Mouse (Mus musculus) adrenal gland (tissue): ENCODE measurements at regions not wholly inside any gene's neighbourhood (a gene's known extent, or its start where the extent isn't known, plus 50 kb on each side); places are given as distances from the start of the nearest gene placed in this dataset.

Experiments used
- intact Hi-C: fragments of 180-260 bp; cut with DNase I; formaldehyde crosslinking; loops from one replicate; pipeline ENCODE4 v1.15.1; 2025

DNA sequence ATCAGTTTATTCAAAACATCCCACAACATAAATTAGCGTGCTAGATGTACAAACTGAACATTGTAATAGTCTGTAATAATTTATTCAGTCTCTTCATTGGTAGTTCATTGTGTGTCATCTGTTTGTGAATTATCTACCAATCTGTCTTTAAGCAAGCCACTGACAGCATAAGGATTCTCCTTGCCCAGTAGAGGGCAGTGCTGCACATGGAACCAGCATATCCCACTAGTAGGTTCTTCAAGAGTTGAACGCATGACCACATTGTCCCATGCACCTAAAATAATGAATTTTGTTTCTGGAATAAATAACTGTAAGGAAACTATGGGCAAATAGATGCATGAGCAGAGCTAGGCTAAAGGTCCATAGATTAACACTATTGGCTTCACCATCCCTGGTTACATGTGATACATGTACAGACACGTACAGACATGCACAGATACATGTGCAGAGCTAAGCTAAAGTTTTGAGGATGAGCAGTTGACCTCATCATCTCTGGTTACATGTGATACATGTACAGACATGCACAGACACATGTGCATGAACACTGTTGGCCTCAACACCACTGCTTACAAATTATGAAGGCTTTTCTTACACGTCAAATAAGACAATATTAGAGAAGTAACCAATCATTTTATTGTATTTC, 143.0 kb upstream of the Ctnnd2 start:
- intact Hi-C loops: loop anchor here (5.0 kb wide), 1 partner anchor 713 kb away; no protein-coding TSS in a partner anchor

DNA sequence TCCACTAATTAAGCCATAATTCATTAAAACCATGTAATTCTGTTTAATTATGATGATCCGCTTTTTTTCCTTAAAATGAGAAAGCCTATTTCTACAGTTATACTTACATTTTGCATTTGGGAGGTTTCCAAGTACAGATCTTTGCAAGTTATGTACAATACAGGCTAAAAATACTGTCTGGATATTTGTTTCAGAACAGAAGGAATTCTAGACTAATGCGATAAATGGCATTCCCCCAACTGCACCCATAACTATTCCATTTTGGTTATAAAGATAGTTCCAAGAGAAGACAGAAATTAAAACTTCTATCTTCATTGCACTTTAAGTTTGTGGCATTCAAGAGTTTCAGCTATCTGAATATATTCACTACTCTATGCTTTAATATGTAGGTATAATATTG, 137.0 kb upstream of the Ctnnd2 start:
- intact Hi-C loops: no loop called here

DNA sequence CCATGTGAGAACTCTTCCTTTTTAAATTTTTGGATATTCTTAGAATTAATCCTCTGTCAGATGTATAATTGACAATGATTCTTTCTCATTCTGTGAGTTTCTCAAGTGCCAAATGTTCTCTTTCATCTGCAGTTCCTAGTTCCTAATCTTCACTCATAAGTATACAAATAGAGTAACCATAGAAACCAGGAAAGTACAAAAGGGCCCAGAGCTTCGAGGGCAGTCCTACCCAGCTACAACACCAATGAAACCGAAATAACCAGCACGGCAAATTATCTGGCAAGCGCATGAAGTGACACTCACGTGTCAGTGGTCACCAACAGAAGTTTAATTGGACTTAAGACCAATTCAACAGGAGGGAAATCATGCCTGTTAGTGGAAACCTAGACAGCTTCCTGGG, 121.5 kb upstream of the Ctnnd2 start:
- intact Hi-C loops: no loop called here

DNA sequence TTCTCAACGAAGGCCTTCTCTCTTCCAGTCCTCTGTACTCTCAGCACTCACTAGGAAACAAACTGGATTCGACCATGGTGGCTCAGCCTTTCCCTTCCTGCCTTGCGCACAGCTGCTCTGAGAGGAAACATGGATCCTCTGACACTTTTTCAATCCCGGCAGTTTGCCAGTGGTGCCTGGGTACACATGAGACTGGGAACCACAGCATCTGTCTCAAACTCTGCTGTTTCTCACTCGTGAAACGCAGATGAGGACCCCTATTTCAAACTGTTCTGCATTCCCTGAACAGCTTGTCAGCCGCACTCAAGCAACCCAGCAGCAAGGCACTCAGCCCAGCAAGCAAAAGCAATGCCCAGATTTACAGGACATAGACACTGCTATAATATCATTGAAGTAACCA, 112.6 kb upstream of the Ctnnd2 start:
- intact Hi-C loops: no loop called here

DNA sequence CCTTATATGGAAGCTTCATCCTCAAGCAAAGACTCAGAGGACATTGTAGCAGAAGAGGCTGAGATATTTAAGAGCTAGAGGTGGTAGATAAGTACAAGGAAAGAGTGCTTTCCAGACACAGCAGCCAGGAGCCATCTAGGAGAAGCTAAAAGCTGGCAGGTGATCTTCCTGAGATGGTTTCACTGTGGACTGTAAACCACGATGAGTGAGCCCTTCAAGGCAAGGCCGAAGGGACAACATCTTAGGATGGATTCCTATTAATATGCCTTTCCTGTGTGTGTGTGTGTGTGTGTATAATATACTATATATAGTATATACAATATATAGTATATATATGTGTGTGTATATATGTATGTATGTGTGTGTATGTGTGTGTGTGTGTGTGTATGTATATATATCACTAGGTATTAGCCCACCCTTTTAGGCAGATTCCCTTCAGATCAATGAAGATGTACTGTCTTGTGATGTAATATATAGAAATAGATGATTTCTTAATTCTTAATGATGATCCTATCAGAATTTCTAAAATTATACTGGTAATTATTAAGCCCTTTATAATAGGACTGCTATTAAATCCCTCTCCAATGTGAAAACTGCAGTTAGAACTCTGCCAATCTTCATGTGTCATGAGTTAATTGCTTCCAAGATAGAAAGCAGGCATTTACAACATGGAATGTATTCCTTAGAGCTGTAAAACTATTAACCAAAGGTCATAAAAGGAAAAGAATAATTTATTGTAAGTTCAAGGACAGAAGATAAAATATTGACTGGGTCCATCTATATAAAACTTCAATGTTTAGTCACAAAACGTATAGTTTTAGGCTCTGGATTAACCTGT, 111.7 kb upstream of the Ctnnd2 start:
- intact Hi-C loops: no loop called here

DNA sequence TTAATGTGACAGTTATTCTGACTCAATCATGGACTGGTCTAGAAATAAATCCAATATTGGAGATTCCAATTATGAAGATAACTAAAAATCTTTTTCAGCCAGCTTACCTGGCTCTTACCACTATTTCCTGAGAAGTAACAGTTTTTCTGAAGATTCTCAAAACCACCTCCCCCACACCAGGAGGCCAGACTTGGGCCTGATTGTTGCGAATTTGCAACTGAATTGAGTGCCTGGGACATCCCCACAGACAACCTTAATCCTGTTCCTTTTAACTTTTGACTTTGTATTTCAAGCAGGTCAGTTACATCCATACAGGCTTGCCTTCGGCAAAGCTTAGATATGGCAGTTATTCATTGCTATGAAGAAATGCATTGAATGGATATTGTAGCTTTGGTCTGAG, 100.7 kb upstream of the Ctnnd2 start:
- intact Hi-C loops: no loop called here

DNA sequence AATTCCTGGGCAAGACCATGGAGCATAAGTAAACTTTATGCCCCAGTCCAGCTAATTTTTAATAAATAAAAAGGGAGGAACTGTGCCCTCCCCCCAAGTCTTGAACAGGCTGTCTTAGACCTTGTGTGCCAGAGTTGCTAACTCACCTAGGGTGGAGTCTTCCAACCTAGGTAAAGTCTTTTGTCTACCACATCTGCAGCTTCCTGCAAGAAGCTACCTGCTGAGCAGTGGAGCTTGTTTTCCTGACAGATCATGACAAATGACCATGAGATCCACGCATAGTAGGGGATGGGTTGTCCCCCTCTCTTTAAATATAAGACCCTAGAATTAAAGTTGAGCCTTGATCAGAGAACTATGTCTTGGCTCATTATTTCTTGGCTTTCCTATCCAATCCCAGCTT, 100.1 kb upstream of the Ctnnd2 start:
- intact Hi-C loops: no loop called here

DNA sequence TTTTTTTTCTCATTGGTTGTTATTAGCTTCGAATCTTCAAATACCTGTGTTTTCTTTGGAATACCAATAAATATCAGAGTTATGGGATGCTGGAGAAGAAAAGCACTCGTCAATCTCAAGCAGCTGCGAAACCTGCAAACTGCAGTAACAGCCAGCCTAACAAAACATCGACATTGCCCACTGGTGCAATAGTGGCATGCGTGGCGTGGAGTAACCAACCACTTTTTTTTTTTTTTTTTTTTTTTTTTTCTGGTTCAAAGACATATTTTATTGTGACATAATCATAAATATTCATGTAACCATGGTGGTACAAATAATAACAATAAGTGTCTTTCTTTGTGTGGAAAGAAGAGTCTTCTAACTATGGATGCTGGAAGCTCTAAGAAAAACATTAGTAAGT, 85.3 kb upstream of the Ctnnd2 start:
- intact Hi-C loops: no loop called here

DNA sequence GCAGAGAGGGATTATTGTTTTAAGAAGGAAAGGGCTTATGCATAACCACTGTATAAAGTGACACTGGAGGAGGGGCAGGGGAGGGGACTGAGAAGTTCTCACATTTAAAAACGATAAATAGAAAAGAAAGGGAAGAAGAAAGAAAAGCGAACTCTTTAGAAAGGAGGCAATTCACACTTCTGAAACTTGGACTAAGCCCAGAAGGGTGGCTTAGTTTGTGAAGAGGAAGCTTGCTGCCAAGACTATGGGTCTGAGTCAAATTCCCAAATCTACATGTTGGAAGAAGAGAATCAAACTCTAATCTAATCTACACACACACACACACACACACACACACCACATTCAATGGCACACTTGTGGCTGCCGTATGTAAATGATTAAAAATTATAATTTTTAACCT, 50.3 kb upstream of the Ctnnd2 start:
- intact Hi-C loops: no loop called here
